Mouse (Mus musculus): ENCODE data around the gene Hsf5. TPM values are rescaled to one million over a fixed set of nuclear protein-coding genes. Genes with fewer than 3 reads are reported as not detected.

The Hsf5 gene
- total RNA-seq, 2 experiments from 2014 or later, result 0.56 to 0.90 TPM

GRCm38 (mm10) chr11:87665658-87666057 is 48.7 kb downstream of the Hsf5 start:
- no peak for DNase-seq (ENCODE audit: low spot score in 2 of 2)
- Histone ChIP-seq H3K4me3 (no peak overlapping the region), H3K27ac (no peak overlapping the region)
- no peak for TF ChIP-seq CTCF (conservative IDR thresholded peaks at IDR 0.05)

GRCm38 (mm10) chr11:87666256-87667035 is 49.5 kb downstream of the Hsf5 start:
- H3K27ac ChIP-seq, result peak overlapping the region; percentile 16; the same call in 1 of the 2 replicates
- DNase-seq (ENCODE audit: low spot score in 2 of 2), result no peak
- H3K4me3 ChIP-seq, result no peak overlapping the region
- no peak for TF ChIP-seq CTCF (conservative IDR thresholded peaks at IDR 0.05)

GRCm38 (mm10) chr11:87667107-87668090 is 50.4 kb downstream of the Hsf5 start:
- H3K4me3 ChIP-seq, result no peak overlapping the region
- no peak overlapping the region for H3K27ac ChIP-seq
- TF ChIP-seq CTCF (conservative IDR thresholded peaks at IDR 0.05), result no peak
- DNase-seq (ENCODE audit: low spot score in 2 of 2), result no peak

- no peak for TF ChIP-seq CTCF (conservative IDR thresholded peaks at IDR 0.05)
- Histone ChIP-seq H3K4me3 (no peak overlapping the region), H3K27ac (no peak overlapping the region)
- DNase-seq (ENCODE audit: low spot score in 2 of 2), result no peak
Measured at GRCm38 (mm10) chr11:87673282-87673681, 56.3 kb downstream of the Hsf5 start.

- no peak for TF ChIP-seq CTCF (conservative IDR thresholded peaks at IDR 0.05)
- DNase-seq (ENCODE audit: low spot score in 2 of 2), result no peak
- Histone ChIP-seq H3K4me3 (no peak overlapping the region), H3K27ac (no peak overlapping the region)
Measured at GRCm38 (mm10) chr11:87675606-87676005, 58.6 kb downstream of the Hsf5 start.

GRCm38 (mm10) chr11:87677756-87678155 is 60.8 kb downstream of the Hsf5 start:
- TF ChIP-seq CTCF (conservative IDR thresholded peaks at IDR 0.05), result no peak

GRCm38 (mm10) chr11:87678545-87678944 is 61.6 kb downstream of the Hsf5 start:
- no peak for DNase-seq (ENCODE audit: low spot score in 2 of 2)

More at GRCm38 (mm10) chr11:87677756-87678155, 60.8 kb downstream of the Hsf5 start:
- H3K4me3 ChIP-seq, result no peak overlapping the region
- DNase-seq (ENCODE audit: low spot score in 2 of 2), result no peak
- no peak overlapping the region for H3K27ac ChIP-seq

GRCm38 (mm10) chr11:87678976-87679375 is 62.0 kb downstream of the Hsf5 start:
- DNase-seq (ENCODE audit: low spot score in 2 of 2), result no peak
- no peak for TF ChIP-seq CTCF (conservative IDR thresholded peaks at IDR 0.05)
- Histone ChIP-seq H3K27ac (no peak overlapping the region), H3K4me3 (no peak overlapping the region)

More at GRCm38 (mm10) chr11:87678545-87678944, 61.6 kb downstream of the Hsf5 start:
- Histone ChIP-seq H3K4me3 (no peak overlapping the region), H3K27ac (no peak overlapping the region)
- no peak for TF ChIP-seq CTCF (conservative IDR thresholded peaks at IDR 0.05)

- Histone ChIP-seq H3K4me3 (no peak overlapping the region), H3K27ac (no peak overlapping the region)
- no peak for DNase-seq (ENCODE audit: low spot score in 2 of 2)
- TF ChIP-seq CTCF (conservative IDR thresholded peaks at IDR 0.05), result no peak
Measured at GRCm38 (mm10) chr11:87680786-87681185, 63.8 kb downstream of the Hsf5 start.

- DNase-seq (ENCODE audit: low spot score in 2 of 2), result no peak
- Histone ChIP-seq H3K27ac (no peak overlapping the region), H3K4me3 (no peak overlapping the region)
- no peak for TF ChIP-seq CTCF (conservative IDR thresholded peaks at IDR 0.05)
Measured at GRCm38 (mm10) chr11:87682096-87682495, 65.1 kb downstream of the Hsf5 start.

- no peak for DNase-seq (ENCODE audit: low spot score in 2 of 2)
- H3K27ac ChIP-seq, result no peak overlapping the region
- no peak for TF ChIP-seq CTCF (conservative IDR thresholded peaks at IDR 0.05)
- no peak overlapping the region for H3K4me3 ChIP-seq
Measured at GRCm38 (mm10) chr11:87682838-87683571, 66.0 kb downstream of the Hsf5 start.

GRCm38 (mm10) chr11:87686407-87686806 is 69.4 kb downstream of the Hsf5 start:
- no peak for TF ChIP-seq CTCF (conservative IDR thresholded peaks at IDR 0.05)
- Histone ChIP-seq H3K27ac (no peak overlapping the region), H3K4me3 (no peak overlapping the region)
- DNase-seq (ENCODE audit: low spot score in 2 of 2), result no peak

Data from layer of hippocampus, adult 2 months (tissue).